In the genomic region with DNA sequence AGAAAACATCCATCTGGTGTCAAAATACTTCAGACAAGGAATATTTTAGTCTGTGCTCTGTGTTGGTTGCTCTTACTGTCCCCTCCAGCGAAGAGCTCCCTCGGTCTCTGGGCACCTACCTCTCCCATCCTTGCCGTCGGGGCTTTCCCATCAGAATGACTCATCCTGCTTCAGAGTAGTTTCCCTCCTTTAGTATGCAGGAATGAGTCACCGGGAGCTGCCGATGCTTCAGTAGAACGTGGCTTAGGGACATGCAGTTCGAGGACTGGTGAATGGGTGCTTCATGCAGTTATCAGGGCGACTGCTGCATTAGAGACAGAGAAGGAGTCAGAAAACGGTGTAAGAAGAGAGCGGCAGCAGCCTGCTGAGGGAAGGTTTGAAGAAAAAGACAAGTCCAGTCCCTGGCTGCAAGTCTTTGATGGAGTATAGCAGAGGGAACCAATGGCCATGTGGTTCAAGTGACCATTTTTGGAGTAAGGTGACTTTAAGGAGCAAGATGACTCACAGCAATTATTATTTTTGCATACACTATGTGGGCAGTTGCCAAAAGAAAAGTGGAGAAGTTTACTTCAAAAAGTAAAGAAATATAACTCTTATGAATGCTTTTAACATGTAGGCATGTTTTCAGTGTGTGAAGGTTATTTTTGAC, we compare ENCODE assay signal across 18 mouse cellular contexts.
DNase-seq lines count a peak whose midpoint lies in the region; ATAC-seq and TF ChIP-seq lines count a peak whose summit lies in the region.
"Had no signal": no experiment of that assay in that cellular context is flagged by ENCODE, and none has a peak within 500 bp of the region (broad histone marks: within the 10 kb centered on the region; RNA-seq: fewer than 3 reads in every experiment).

No protein-coding gene starts in this region.

- H3K27me3 ChIP-seq in hindbrain, embryonic 13.5 days = no peaks in the 10 kb centered on the region
- H3K27me3 ChIP-seq: embryonic facial prominence, embryonic 12.5 days; liver, embryonic 13.5 days; neural tube, embryonic 15.5 days had no signal

- no peak for TF ChIP-seq POLR2A in embryonic fibroblast, embryonic 13.5 days (IDR thresholded peaks at IDR 0.05; ENCODE audit: low read depth, low read length)

- no peak overlapping the region for H3K4me3 ChIP-seq in embryonic fibroblast, embryonic 13.5 days (ENCODE audit: insufficient read depth, low read length)
- H3K4me3 ChIP-seq in hindbrain, embryonic 13.5 days = no peak overlapping the region
- H3K4me3 ChIP-seq: embryonic facial prominence, embryonic 12.5 days; liver, embryonic 13.5 days; neural tube, embryonic 15.5 days had no signal

- H3K9me3 ChIP-seq in hindbrain, embryonic 13.5 days = no peaks in the 10 kb centered on the region
- H3K9me3 ChIP-seq: embryonic facial prominence, embryonic 12.5 days; liver, embryonic 13.5 days; neural tube, embryonic 15.5 days had no signal

- no peak overlapping the region for H3K4me2 ChIP-seq in hindbrain, embryonic 13.5 days
- H3K4me2 ChIP-seq: embryonic facial prominence, embryonic 12.5 days; liver, embryonic 13.5 days; neural tube, embryonic 15.5 days had no signal

- peaks cover 4% of the 10 kb centered on the region; the same call in 1 of the 2 replicates for H3K4me1 ChIP-seq in embryonic fibroblast, embryonic 13.5 days (ENCODE audit: control insufficient read depth, insufficient read depth, low read length)
- H3K4me1 ChIP-seq in hindbrain, embryonic 13.5 days (replicated peaks) = peaks cover 2% of the 10 kb centered on the region; the same call in 1 of the 2 replicates
- H3K4me1 ChIP-seq: embryonic facial prominence, embryonic 12.5 days; liver, embryonic 13.5 days; neural tube, embryonic 15.5 days had no signal

- ATAC-seq in hindbrain, embryonic 13.5 days (ENCODE audit: low FRiP score) = no peak
- ATAC-seq: forebrain, embryonic 14.5 days had no signal

- peak overlapping the region; percentile 60; the same call in 1 of the 2 replicates for H3K27ac ChIP-seq in embryonic fibroblast, embryonic 13.5 days (ENCODE audit: insufficient read depth, low read length)
- no peak overlapping the region for H3K27ac ChIP-seq in hindbrain, embryonic 13.5 days
- H3K27ac ChIP-seq: embryonic facial prominence, embryonic 12.5 days; liver, embryonic 13.5 days; neural tube, embryonic 15.5 days had no signal

- 83% methylated on average over 11 of the region's 11 CpGs for WGBS in hindbrain, embryonic 13.5 days

- peaks cover 31% of the 10 kb centered on the region for H3K36me3 ChIP-seq in hindbrain, embryonic 13.5 days
- H3K36me3 ChIP-seq: liver, embryonic 13.5 days had no signal

- no peak overlapping the region for H3K9ac ChIP-seq in hindbrain, embryonic 13.5 days
- H3K9ac ChIP-seq: embryonic facial prominence, embryonic 12.5 days; liver, embryonic 13.5 days; neural tube, embryonic 15.5 days had no signal

- DNase-seq in frontal cortex, postnatal 36 days (ENCODE audit: low spot score in 2 of 2) = peak; percentile 40 to 46
- DNase-seq in frontal cortex, postnatal 25 days (ENCODE audit: low spot score in 2 of 2) = no peak
- DNase-seq in 416B (ENCODE audit: low read depth) (peak; percentile 67), NIH3T3 (ENCODE audit: low read depth) (peak; percentile 83)
- no peak for DNase-seq in spleen, adult 12 weeks (ENCODE audit: low spot score)
- no peak for DNase-seq in cerebellum, postnatal 10 days
- DNase-seq: cerebellum, adult 9-10 months; heart, postnatal 36 days; kidney, adult 2 months; liver, embryonic 13.5 days; lung, postnatal 36 days; midbrain, embryonic 14.5 days; thymus, adult 2 months had no signal

- TF ChIP-seq CTCF in embryonic fibroblast, embryonic 13.5 days (IDR thresholded peaks at IDR 0.05; ENCODE audit: borderline replicate concordance, insufficient read depth, low read length) = no peak

Comparison
In these comparisons a context has a peak if more than half of its experiments do, and no peak if none do; other contexts are left out.
1. DNase-seq: peak in frontal cortex, postnatal 36 days (2 of 2), 416B (single experiment) and NIH3T3 (single experiment); none in frontal cortex, postnatal 25 days (0 of 2), spleen, adult 12 weeks (single experiment) and cerebellum, postnatal 10 days (0 of 2).